Mouse (Mus musculus) lung, postnatal 0 days (tissue): ENCODE measurements around the gene Pdcd1lg2. TPM values are rescaled to one million over a fixed set of nuclear protein-coding genes. Genes with fewer than 3 reads are reported as not detected.

Experiments
- ATAC-seq: fragments of 200-750 bp; cut with Nextera tagmentation; 2 replicates; pipeline ENCODE4 v1.8.0; 2017; ENCODE audit warnings: moderate library complexity
- DNase-seq: peaks from one replicate; pipeline ENCODE4 v3.0.0-alpha.2; 2016; ENCODE audit warnings: low spot score
- H3K27ac ChIP-seq: fragments of 300-500 bp; sonication (generic); 2 replicates; pipeline ENCODE4 v1.5.1; 2014; ENCODE audit warnings: antibody characterized with exemption, mild to moderate bottlenecking, low read length, mixed read lengths
- H3K27me3 ChIP-seq: fragments of 300-500 bp; sonication (generic); replicated peaks from 2 replicates; pipeline ENCODE4 v1.6.1; 2014; ENCODE audit warnings: low read length, mixed read lengths; ENCODE audit not compliant: insufficient read depth
- H3K36me3 ChIP-seq: fragments of 300-500 bp; sonication (generic); 2 replicates; pipeline ENCODE4 v1.6.1; 2014; ENCODE audit warnings: low read length, mixed read lengths; ENCODE audit not compliant: insufficient read depth
- H3K4me1 ChIP-seq: fragments of 300-500 bp; sonication (generic); 2 replicates; pipeline ENCODE4 v1.6.1; 2014; ENCODE audit warnings: antibody characterized with exemption, low read depth, low read length, mixed read lengths; ENCODE audit not compliant: insufficient read depth
- H3K4me2 ChIP-seq: fragments of 300-500 bp; sonication (generic); replicated peaks from 2 replicates; pipeline ENCODE4 v1.6.1; 2014; ENCODE audit warnings: low read depth, mild to moderate bottlenecking, low read length, moderate library complexity, mixed read lengths
- H3K4me3 ChIP-seq: fragments of 300-500 bp; sonication (generic); 2 replicates; pipeline ENCODE4 v1.5.1; 2014; ENCODE audit warnings: low read depth, low read length
- H3K9ac ChIP-seq: fragments of 300-500 bp; sonication (generic); replicated peaks from 2 replicates; pipeline ENCODE4 v1.6.1; 2014; ENCODE audit warnings: low read depth, mild to moderate bottlenecking
- H3K9me3 ChIP-seq: fragments of 300-500 bp; sonication (generic); 2 replicates; pipeline ENCODE4 v1.6.1; 2016; ENCODE audit warnings: low read length, mixed read lengths
- CTCF ChIP-seq: IDR thresholded peaks from 2 replicates; pipeline ENCODE4 v1.5.1; 2016; ENCODE audit warnings: antibody characterized with exemption, mild to moderate bottlenecking
- EP300 ChIP-seq: IDR thresholded peaks from 2 replicates; pipeline ENCODE4 v1.6.1; 2016; ENCODE audit warnings: antibody characterized with exemption, mild to moderate bottlenecking, control low read depth
- WGBS: fragments of 180-500 bp; shearing (Covaris S2); extraction: QIAGEN DNeasy Blood & Tissue Kit; methylation state at CpG from one replicate; pipeline ENCODE4 v1.1.7; 2014; 5-methylcytosine and 5-hydroxymethylcytosine counted together
- polyA plus RNA-seq: library from polyadenylated mRNA; unstranded; fragments of >200 nt; fragmentation: Nextera tagmentation; extraction: Ambion mirVana; gene quantifications from 2 replicates; pipeline ENCODE4 v1.2.1, GENCODE M21; 2015

Gene Pdcd1lg2
- polyA plus RNA-seq, 1 experiment from 2014 or later: 0.26 TPM

- Histone ChIP-seq H3K36me3 (no peaks in the 10 kb centered on the region), H3K4me2 (no peak overlapping the region), H3K4me1 (peaks cover 3% of the 10 kb centered on the region; the same call in 1 of the 2 replicates), H3K27ac (no peak overlapping the region), H3K9ac (no peak overlapping the region), H3K4me3 (no peak overlapping the region), H3K9me3 (no peaks in the 10 kb centered on the region), H3K27me3 (no peaks in the 10 kb centered on the region)
- DNase-seq (no peak), ATAC-seq (no peak)
- 84% methylated on average over 8 of the region's 8 CpGs for WGBS
- no peak for TF ChIP-seq CTCF
- no peak for TF ChIP-seq EP300
These were observed 9.7 kb downstream of the Pdcd1lg2 start for GRCm38 (mm10) chr19:29420397-29420796.

GRCm38 (mm10) chr19:29422013-29422645, 11.4 kb downstream of the Pdcd1lg2 start:
- H3K9ac ChIP-seq: no peak overlapping the region
- no peaks in the 10 kb centered on the region for H3K36me3 ChIP-seq
- no peaks in the 10 kb centered on the region for H3K27me3 ChIP-seq
- ATAC-seq (no peak), DNase-seq (no peak)
- H3K27ac ChIP-seq: no peak overlapping the region
- H3K4me2 ChIP-seq: no peak overlapping the region
- no peak for TF ChIP-seq EP300
- no peak for TF ChIP-seq CTCF
- no peak overlapping the region for H3K4me3 ChIP-seq
- WGBS: 88% methylated on average over 16 of the region's 16 CpGs
- H3K9me3 ChIP-seq: no peaks in the 10 kb centered on the region
- peaks cover 3% of the 10 kb centered on the region; the same call in 1 of the 2 replicates for H3K4me1 ChIP-seq

GRCm38 (mm10) chr19:29422796-29423195, 12.1 kb downstream of the Pdcd1lg2 start:
- TF ChIP-seq CTCF: no peak
- TF ChIP-seq EP300: no peak
- WGBS: 75% methylated on average over 7 of the region's 7 CpGs
- ATAC-seq: no peak

GRCm38 (mm10) chr19:29430516-29430915, 19.8 kb downstream of the Pdcd1lg2 start:
- Histone ChIP-seq H3K4me1 (no peaks in the 10 kb centered on the region), H3K36me3 (no peaks in the 10 kb centered on the region), H3K9ac (no peak overlapping the region), H3K9me3 (no peaks in the 10 kb centered on the region), H3K27me3 (no peaks in the 10 kb centered on the region), H3K4me3 (no peak overlapping the region), H3K4me2 (no peak overlapping the region), H3K27ac (no peak overlapping the region)
- ATAC-seq (no peak), DNase-seq (no peak)
- 72% methylated on average over 3 of the region's 3 CpGs for WGBS
- TF ChIP-seq EP300: no peak
- TF ChIP-seq CTCF: no peak

More at GRCm38 (mm10) chr19:29422796-29423195, 12.1 kb downstream of the Pdcd1lg2 start:
- Histone ChIP-seq H3K9ac (no peak overlapping the region), H3K9me3 (no peaks in the 10 kb centered on the region), H3K27ac (no peak overlapping the region), H3K4me1 (peaks cover 3% of the 10 kb centered on the region; the same call in 1 of the 2 replicates), H3K27me3 (no peaks in the 10 kb centered on the region), H3K36me3 (no peaks in the 10 kb centered on the region), H3K4me2 (no peak overlapping the region), H3K4me3 (no peak overlapping the region)
- DNase-seq: no peak

DNA sequence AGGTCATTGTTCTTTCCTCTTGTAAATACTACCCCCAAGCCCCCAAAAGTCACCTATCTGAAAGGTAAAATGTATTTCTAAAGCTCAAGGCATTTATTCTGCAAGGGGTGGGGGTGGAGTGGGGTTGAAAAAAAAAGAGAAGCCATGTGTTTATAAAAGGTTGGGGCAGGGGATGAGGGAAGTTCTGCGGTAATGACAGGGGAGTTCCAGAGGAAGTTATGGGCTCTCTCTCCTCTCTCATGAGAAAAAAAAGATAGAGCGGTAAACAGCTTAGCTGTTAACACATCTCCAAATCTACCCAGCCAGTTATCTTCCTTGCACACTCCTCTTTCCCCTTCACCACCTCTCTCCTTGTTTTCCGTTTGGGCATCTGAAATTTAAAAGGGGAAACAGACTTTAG, 20.2 kb downstream of the Pdcd1lg2 start:
- WGBS: 55% methylated on average over 3 of the region's 3 CpGs
- no peaks in the 10 kb centered on the region for H3K4me1 ChIP-seq
- H3K4me3 ChIP-seq: no peak overlapping the region
- no peak overlapping the region for H3K9ac ChIP-seq
- no peak for DNase-seq
- no peaks in the 10 kb centered on the region for H3K9me3 ChIP-seq
- H3K4me2 ChIP-seq: no peak overlapping the region
- H3K27me3 ChIP-seq: no peaks in the 10 kb centered on the region
- no peak for TF ChIP-seq EP300
- TF ChIP-seq CTCF: no peak
- H3K36me3 ChIP-seq: no peaks in the 10 kb centered on the region
- no peak overlapping the region for H3K27ac ChIP-seq
- no peak for ATAC-seq

GRCm38 (mm10) chr19:29436793-29437479, 26.2 kb downstream of the Pdcd1lg2 start:
- DNase-seq: no peak
- Histone ChIP-seq H3K36me3 (no peaks in the 10 kb centered on the region), H3K4me3 (no peak overlapping the region), H3K9me3 (no peaks in the 10 kb centered on the region), H3K4me2 (no peak overlapping the region), H3K27me3 (no peaks in the 10 kb centered on the region), H3K27ac (no peak overlapping the region), H3K9ac (no peak overlapping the region), H3K4me1 (no peaks in the 10 kb centered on the region)
- ATAC-seq: no peak
- 87% methylated on average over 18 of the region's 18 CpGs for WGBS
- TF ChIP-seq CTCF (no peak), EP300 (no peak)
